Mouse (Mus musculus) forelimb bud, embryonic 11.5 days (tissue): ENCODE measurements at regions not wholly inside any gene's neighbourhood (a gene's known extent, or its start where the extent isn't known, plus 50 kb on each side); places are given as distances from the start of the nearest gene placed in this dataset.
"Not testable (repeated sequence)": the region's sequence is repeated elsewhere in the genome, so short reads cannot be mapped to it uniquely, and the experiment has no call there.

Experiments used
- DNase-seq: peaks from one replicate; pipeline ENCODE4 v3.0.0-alpha.2; 2012; ENCODE audit warnings: low read depth, low spot score

GRCm38 (mm10) chr6:84317026-84317425 lies 276.7 kb downstream of the Cyp26b1 start:
- no peak for DNase-seq

DNA sequence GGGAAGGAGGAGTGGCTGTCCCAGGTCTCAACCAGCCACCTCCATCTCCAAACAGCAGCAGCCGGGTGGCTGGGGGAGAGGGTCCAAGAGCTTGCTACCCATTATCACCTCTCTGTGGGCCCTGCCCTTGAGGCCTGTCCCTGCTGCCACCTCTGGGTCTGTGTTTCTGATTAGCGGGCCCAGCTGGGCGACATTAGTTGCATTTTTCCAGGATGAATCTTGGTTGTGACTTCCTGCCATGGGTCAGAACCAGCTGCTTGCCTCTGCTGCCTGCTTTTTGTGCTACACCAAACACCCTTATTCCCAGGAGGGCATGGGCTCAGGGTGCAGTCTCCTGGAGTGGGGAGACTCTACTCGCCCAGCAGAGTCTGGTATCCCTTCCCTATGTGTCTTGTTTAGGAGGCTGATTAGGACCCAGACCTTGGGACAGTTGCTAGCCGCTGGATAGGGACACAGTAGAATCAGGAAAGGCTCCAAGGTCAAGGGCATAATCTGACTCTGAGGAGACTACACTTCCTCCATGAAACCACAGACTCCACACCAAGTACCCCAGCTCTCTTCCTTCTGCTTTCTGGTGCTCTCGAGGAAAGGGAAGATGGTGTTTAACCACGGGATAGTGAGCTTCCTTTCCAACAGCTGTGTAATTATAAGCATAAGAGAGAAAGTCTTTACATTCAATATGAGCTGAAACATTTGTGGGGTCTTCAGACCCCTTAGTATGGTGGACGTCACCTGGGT lies 278.4 kb downstream of the Cyp26b1 start:
- DNase-seq, result peak; percentile 37

GRCm38 (mm10) chr6:84313797-84314196 lies 279.9 kb downstream of the Cyp26b1 start:
- no peak for DNase-seq

- no peak for DNase-seq
Measured at GRCm38 (mm10) chr6:84310635-84311241, 283.0 kb downstream of the Cyp26b1 start.

GRCm38 (mm10) chr6:84307556-84307955 lies 286.2 kb downstream of the Cyp26b1 start:
- no peak for DNase-seq

GRCm38 (mm10) chr6:84306585-84306984 lies 287.1 kb downstream of the Cyp26b1 start:
- no peak for DNase-seq

DNA sequence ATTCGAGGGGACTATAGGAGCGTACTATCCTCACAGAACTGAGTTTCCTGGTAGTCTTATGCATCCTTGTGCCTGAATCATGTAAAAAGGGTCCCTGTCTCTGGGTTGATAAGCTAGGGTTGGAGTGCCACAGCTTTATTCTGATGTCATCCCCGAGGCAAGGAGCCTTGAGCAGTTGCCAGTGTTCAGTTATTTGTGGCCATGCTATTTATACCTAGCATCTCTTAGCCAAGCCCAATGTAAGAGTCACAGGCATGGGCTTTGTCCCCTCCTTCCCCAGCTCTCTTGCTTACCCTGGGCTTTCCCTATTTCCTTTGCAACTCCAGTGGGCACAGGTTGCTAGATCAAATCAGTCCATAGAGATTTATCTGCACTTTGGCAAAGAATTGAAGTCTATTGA lies 288.6 kb downstream of the Cyp26b1 start:
- DNase-seq, result no peak

DNA sequence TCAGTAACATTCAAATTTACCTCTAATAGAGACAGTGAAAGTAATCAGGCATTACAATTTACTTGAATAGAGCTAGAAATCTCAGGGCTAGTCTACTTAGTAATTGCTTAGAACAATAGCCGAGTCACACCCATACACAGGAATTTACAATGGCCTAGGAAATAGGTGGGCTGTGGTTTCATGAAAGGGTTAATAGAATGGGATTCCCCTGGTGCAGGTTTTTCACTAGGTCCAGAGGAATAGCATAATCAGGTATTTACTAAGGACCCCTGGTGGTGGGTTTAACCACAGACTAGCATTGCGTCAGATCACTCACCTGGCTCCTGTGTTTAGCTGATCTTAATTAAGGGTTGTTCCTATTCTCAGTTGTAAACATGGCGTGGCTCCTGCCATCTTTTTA lies 290.8 kb downstream of the Cyp26b1 start:
- not testable (repeated sequence) for DNase-seq

GRCm38 (mm10) chr6:84299936-84300335 lies 291.5 kb downstream of the Dysf start:
- no peak for DNase-seq

DNA sequence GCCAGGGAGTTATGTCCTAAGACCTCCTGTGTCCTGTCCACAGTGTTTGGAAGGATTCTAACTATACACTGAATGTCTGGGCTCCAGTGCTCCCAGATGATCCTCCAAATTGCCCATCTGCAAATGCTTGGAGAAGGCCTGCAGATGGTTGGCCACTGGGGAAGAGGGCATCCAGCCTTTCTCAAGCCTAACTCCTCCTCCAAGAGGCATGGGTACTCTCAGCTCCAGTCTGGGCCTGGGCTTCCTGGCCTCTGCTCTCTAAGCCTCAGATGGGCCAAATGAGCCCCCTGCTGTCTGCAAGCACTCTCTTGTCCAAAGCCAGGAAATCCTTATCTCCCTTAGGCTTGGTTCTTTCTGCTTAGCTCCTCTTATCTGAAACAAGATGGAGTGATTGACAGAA lies 290.8 kb downstream of the Dysf start:
- DNase-seq, result no peak

DNA sequence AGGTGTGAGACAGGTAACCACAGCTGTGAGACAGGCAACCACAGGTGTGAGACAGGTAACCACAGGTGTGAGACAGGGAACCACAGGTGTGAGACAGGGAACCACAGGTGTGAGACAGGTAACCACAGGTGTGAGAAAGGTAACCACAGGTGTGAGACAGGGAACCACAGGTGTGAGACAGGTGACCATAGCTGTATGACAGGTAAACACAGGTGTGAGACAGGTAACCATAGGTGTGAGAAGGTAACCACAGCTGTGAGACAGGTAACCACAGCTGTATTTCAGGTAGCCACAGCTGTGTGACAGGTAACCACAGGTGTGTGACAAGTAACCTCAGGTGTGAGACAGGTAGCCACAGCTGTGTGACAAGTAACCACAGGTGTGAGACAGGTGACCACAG lies 265.5 kb downstream of the Dysf start:
- DNase-seq, result not testable (repeated sequence)

DNA sequence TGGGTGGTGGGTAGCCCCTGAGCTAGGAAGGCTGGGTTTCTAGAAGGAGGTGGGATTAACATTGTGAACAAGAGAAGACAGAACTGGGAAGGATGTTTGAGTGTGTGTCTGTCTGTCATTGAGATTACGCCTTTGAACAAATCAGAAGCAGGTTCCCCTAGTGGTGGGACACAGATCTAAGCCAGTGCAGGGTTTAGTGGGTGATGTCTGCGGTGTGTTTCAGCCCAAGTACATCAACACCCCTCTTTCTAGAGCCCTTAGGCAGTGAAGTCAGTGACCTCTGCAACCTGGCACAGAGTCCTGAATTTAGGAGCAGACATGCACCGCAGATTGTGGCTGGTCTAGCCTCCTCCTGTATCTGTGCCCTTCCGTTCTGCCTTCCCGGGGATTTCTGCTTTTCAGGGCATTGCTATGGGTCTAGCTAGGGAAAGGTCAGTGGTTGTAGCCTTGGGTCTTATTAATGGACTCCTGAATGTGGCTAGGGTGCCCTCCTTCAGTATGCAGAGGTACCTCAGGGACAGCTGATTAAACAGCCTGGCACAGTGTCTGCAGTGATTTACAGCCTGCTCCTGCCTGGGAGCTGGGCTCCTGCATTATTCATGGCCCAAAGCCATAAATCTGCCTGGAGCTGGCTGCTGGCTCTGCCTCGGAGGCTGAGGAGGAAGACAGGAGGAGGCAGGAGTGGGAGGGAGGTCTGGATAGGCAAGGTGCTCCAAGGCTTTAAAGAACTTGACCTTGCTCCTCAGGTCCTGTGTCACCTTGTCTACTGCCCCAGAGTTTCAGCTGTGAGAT lies 264.3 kb downstream of the Dysf start:
- DNase-seq, result peak; percentile 36

DNA sequence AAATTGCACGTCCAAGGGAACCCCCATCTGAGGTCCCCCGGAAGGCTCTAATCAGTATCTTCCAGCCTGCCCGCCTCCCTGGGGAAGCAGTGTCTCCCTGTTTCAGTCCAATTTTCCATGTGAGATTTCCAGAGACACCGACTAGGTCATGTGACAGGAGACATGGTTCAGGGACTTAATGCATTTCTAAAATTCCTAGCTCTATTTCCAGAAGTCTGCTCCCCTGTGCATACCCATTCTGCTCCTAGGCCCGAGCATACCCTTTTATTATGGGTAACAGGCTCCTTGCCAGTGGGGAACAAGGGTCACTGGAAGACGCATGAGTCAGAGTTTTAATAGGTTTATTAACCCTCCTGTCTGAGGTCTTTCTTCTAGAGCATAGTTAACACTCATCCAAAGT lies 263.6 kb downstream of the Dysf start:
- no peak for DNase-seq

DNA sequence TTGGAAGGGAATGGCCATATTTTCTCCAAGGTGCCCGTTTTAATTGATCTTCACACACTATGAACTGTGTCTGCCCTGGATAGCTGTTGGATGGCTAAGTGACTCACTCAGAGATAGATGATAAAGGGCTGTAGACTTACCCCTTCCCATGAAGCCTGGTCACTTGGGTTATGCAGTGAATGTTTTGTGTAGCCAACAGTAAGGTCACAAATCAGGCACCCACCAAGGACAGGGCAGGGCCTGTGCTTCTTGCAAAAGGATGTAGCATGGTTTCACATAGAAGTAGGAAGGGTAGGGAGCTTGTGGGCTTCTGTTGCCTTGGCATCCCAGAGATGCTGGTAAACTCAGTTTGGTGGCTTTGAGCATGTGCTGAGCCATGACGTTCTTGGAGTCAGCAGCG lies 263.1 kb downstream of the Dysf start:
- DNase-seq, result no peak

DNA sequence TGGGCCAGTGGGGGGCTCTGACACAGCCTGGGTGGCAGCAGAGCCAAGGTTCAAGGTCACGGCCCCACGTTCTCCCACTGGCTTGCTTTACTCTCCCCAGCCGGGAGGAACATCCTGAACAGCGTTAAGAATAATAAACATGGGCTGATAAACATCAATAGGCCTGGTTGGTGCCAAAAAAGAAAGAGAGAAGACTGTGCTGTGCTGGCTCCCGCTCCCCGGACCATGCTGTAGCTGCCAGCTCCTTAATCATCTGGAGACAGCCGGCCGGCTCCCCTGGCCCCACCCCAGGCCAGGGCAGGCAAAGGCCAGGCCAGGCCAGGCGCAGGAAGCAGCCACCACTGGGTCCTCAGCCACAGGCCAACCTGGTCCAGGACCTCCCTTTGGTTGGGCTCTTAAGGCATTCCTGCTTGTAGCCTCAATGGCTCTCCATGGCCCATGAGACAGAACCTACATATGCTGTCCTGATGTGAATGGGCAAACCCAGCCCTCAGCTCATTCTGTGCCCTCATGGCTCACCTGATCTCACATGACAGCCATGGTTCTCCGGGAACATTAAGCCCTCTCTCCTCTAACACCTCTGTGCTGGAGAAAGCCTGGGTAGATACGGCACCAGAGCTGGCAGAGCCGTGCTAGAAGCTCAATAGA lies 262.3 kb downstream of the Dysf start:
- no peak for DNase-seq

- no peak for DNase-seq
Measured at GRCm38 (mm10) chr6:84269478-84269877, 261.1 kb downstream of the Dysf start.

DNA sequence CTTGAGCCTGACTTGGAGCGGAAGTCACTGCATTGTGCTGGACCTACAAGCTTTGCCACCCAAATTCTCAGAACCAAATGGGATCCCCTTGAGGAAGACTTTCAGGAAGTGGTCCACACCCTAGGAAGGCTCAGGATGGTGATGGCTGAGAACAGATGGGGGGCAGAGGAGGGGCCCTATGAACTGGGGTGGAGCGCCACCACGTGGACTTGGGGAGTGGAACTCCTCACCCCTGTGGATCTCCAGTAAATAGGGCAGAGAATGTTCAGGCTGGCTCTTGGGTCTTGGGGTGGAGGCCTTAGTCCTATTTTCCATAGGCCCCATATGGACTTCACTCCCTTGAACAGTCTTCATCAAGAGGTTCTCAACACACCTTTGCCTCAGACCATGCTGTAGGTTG lies 260.6 kb downstream of the Dysf start:
- no peak for DNase-seq

- DNase-seq, result no peak
Measured at GRCm38 (mm10) chr6:84268111-84268510, 259.7 kb downstream of the Dysf start.

GRCm38 (mm10) chr6:84267526-84267925 lies 259.1 kb downstream of the Dysf start:
- DNase-seq, result no peak

DNA sequence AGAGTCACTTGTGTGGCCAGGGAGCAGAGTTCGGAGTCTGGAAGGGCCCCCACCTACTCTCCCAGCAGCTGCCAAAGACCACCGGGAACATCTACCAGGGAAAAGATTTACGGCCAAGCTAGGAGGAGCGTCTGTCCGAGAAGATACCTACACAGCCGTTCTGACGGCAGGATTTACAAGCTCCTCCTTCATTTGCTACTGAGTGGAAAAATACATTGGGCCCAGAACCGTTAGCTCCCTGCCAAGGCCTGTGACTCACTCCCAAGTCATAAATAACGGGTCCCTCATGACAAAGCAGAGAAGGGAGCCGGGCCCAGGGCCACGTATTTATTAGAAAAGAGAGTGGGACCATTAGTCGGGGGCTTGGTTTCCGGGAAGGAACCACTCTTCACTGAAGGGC lies 258.3 kb downstream of the Dysf start:
- DNase-seq, result no peak

DNA sequence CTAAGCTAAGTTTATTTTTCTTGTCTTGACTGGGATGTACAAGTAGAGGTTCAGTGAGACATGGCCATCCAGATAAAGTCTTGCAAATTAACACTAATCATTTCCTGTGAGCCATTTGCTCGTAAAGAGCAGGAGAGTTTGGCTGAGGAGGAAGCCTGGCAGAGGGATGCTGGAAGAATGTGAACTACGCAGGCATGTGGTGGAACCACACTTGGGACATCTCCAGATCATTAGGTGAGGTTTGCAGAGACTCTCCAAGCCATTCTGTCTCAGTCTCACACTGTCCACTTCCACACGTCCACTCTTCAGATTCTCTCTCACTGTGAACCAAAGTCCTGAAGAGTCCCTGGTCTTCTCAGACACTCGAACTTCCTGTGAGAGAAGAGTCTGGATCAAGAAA lies 256.3 kb downstream of the Dysf start:
- DNase-seq, result no peak

DNA sequence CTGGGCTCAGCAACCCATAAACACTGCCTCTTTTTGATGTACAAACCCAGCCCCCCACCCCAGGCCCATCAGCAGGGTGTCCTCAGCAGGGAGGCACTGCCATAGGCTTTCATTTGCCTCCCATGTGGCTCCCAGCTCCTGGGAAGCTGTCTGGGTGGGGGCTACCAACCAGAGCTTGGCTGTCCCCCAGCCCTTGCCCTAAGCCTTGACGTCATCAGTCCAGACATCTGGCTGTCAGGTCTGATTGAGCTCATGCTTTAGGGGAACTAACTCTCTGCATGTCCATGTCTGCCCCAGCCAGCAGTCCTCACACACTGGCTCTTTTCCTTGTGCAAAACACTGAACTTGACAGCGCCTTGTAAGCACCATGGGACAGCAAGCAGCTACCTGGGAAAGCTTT lies 255.3 kb downstream of the Dysf start:
- no peak for DNase-seq
